Mouse (Mus musculus): ENCODE data around the gene Eva1c. TPM values are rescaled to one million over a fixed set of nuclear protein-coding genes. Genes with fewer than 3 reads are reported as not detected.

Eva1c gene
- polyA plus RNA-seq, 1 experiment from 2014 or later, result 0.74 TPM

DNA sequence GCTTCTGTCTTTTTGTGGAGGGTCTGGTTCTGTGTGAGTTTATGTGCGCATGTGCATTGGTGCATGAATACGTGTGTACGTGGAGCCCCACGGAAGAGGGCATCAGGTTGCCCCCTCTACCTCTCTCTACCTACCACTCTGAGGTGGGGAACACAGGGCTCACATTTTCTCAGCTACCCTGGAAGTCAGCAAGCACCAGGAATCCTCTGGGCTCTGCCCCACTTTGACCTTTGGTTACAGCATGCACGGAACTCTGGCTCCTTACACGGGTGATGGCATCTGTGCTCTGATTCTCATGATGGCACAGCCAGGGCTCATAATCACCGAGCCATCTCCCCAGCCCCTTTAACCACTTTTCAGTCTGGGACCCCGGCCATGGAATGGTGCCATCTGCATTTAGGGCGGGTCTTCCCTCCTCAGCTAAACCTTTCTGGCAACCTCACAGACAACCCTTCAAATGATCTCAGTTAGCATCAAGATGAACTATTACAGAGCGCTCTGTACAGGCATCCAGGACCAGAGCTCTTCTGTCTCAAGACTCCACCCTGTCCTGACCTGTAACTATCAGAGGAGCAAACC is 37.0 kb downstream of the Eva1c start:
- Histone ChIP-seq H3K9me3 (ENCODE audit: control insufficient read depth, low read length) (no peaks in the 10 kb centered on the region), H3K27ac (ENCODE audit: low read depth) (no peak overlapping the region), H3K4me1 (replicated peaks; ENCODE audit: control insufficient read depth, insufficient read depth, low read length) (0 out of 2 replicates have a peak, but pooled peaks cover 3% of the 10 kb centered on the region), H3K4me3 (ENCODE audit: low read depth, low read length) (no peak overlapping the region), H3K4me2 (ENCODE audit: low read length) (no peak overlapping the region), H3K27me3 (replicated peaks; ENCODE audit: control insufficient read depth, insufficient read depth, low read length) (no peaks in the 10 kb centered on the region), H3K9ac (ENCODE audit: low read length) (no peak overlapping the region), H3K36me3 (ENCODE audit: control insufficient read depth, insufficient read depth, low read length) (no peaks in the 10 kb centered on the region)
- ATAC-seq (replicated peaks; ENCODE audit: low FRiP score, low TSS enrichment, low read depth) (no peak), DNase-seq (ENCODE audit: low spot score) (no peak)
- 84% methylated on average over 10 of the region's 10 CpGs for WGBS

DNA sequence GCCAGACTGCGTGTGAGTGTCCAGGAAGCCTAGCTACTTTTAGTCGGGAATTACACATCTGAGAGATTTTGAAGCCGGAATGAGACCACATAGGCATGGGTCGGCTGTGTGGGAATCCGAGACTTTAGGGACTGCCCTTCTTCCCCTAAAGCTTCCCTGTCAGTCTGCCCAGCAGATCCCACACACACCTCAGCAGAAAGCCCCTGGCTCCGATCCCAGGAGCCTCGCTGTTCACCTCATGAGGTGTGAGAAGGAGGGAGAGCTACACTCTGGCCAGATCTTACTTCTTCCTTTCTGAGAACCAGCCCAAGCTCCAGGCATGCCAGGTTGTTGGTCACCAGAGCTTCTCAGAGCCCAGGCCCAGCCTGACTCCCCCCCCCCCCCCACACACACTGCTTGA is 38.2 kb downstream of the Eva1c start:
- Histone ChIP-seq H3K4me2 (ENCODE audit: low read length) (no peak overlapping the region), H3K27me3 (replicated peaks; ENCODE audit: control insufficient read depth, insufficient read depth, low read length) (no peaks in the 10 kb centered on the region), H3K9me3 (ENCODE audit: control insufficient read depth, low read length) (no peaks in the 10 kb centered on the region), H3K4me1 (replicated peaks; ENCODE audit: control insufficient read depth, insufficient read depth, low read length) (0 out of 2 replicates have a peak, but pooled peaks cover 3% of the 10 kb centered on the region), H3K36me3 (ENCODE audit: control insufficient read depth, insufficient read depth, low read length) (no peaks in the 10 kb centered on the region), H3K4me3 (ENCODE audit: low read depth, low read length) (no peak overlapping the region), H3K27ac (ENCODE audit: low read depth) (no peak overlapping the region), H3K9ac (ENCODE audit: low read length) (no peak overlapping the region)
- WGBS, result 57% methylated on average over 7 of the region's 7 CpGs
- DNase-seq (ENCODE audit: low spot score) (no peak), ATAC-seq (replicated peaks; ENCODE audit: low FRiP score, low TSS enrichment, low read depth) (no peak)

DNA sequence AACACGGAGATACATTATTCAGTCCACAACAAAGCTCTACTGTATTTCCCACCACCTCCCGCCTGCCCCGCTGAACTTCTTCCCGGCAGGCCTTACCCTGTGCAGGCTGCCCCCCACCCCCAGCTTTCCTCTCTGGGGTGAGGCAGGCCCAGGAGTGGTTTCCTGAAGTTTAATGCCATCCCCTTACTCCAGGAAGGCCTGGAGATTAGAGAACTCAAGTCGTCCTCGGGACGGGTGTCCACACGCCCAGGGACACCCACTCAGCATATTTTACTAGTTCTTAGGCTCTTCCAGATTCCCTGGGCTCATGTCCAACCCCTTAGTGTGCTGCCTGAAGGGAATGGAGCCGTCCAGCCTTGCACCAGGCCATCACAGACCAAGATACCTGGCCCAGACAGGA is 39.1 kb downstream of the Eva1c start:
- Histone ChIP-seq H3K4me1 (replicated peaks; ENCODE audit: control insufficient read depth, insufficient read depth, low read length) (0 out of 2 replicates have a peak, but pooled peaks cover 3% of the 10 kb centered on the region), H3K4me3 (ENCODE audit: low read depth, low read length) (no peak overlapping the region), H3K9me3 (ENCODE audit: control insufficient read depth, low read length) (no peaks in the 10 kb centered on the region), H3K36me3 (ENCODE audit: control insufficient read depth, insufficient read depth, low read length) (no peaks in the 10 kb centered on the region), H3K27ac (ENCODE audit: low read depth) (no peak overlapping the region), H3K4me2 (ENCODE audit: low read length) (no peak overlapping the region), H3K27me3 (replicated peaks; ENCODE audit: control insufficient read depth, insufficient read depth, low read length) (no peaks in the 10 kb centered on the region), H3K9ac (ENCODE audit: low read length) (no peak overlapping the region)
- no peak for ATAC-seq (replicated peaks; ENCODE audit: low FRiP score, low TSS enrichment, low read depth)
- no peak for DNase-seq (ENCODE audit: low spot score)
- WGBS, result 64% methylated on average over 9 of the region's 9 CpGs

DNA sequence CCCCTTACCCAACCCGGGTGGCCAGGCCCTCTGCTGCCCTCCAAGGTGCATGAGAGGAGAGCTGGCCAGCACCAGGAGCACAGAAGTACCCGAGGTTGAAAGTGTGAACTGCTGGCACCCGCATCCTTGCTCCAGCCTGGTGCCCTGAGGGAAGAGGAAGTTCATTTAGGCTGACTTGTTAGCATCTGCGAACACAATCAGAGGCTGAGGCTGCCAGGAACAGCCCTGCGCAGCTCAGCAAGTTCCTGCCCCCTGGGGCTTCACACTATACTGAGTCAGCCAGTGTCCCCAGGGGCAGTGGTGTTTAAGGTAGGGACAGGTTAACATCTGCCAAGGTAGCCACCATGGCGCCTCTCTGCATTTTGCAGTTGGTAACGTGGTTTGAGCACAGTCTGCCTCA is 41.6 kb downstream of the Eva1c start:
- Histone ChIP-seq H3K4me3 (ENCODE audit: low read depth, low read length) (no peak overlapping the region), H3K4me2 (ENCODE audit: low read length) (no peak overlapping the region), H3K4me1 (replicated peaks; ENCODE audit: control insufficient read depth, insufficient read depth, low read length) (0 out of 2 replicates have a peak, but pooled peaks cover 3% of the 10 kb centered on the region), H3K9me3 (ENCODE audit: control insufficient read depth, low read length) (no peaks in the 10 kb centered on the region), H3K36me3 (ENCODE audit: control insufficient read depth, insufficient read depth, low read length) (no peaks in the 10 kb centered on the region), H3K27me3 (replicated peaks; ENCODE audit: control insufficient read depth, insufficient read depth, low read length) (no peaks in the 10 kb centered on the region), H3K9ac (ENCODE audit: low read length) (no peak overlapping the region), H3K27ac (ENCODE audit: low read depth) (no peak overlapping the region)
- DNase-seq (ENCODE audit: low spot score), result no peak
- no peak for ATAC-seq (replicated peaks; ENCODE audit: low FRiP score, low TSS enrichment, low read depth)
- WGBS, result 28% methylated on average over 7 of the region's 7 CpGs

DNA sequence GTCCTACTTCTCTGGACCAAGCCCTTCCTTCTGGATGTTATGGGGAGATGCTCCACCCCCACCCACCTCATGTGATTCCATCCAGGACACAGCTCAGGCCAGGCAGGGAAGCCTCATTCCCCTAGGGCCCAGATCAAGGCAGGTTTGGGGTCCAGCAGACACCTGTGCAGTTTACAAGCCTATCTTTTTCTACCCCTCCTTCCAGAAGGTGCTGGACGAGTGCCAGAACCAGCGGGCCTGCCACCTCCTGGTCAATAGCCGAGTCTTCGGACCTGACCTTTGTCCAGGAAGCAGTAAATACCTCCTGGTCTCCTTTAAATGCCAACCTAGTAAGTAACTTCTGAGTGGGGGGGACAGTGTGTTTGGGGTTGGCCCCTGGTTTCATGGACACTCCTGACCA is 42.8 kb downstream of the Eva1c start:
- WGBS, result 49% methylated on average over 4 of the region's 4 CpGs
- H3K9me3 ChIP-seq (ENCODE audit: control insufficient read depth, low read length), result no peaks in the 10 kb centered on the region
- H3K27ac ChIP-seq (ENCODE audit: low read depth), result no peak overlapping the region
- no peak overlapping the region for H3K4me3 ChIP-seq (ENCODE audit: low read depth, low read length)
- ATAC-seq (replicated peaks; ENCODE audit: low FRiP score, low TSS enrichment, low read depth) (no peak), DNase-seq (ENCODE audit: low spot score) (no peak)
- H3K9ac ChIP-seq (ENCODE audit: low read length), result no peak overlapping the region
- no peaks in the 10 kb centered on the region for H3K27me3 ChIP-seq (replicated peaks; ENCODE audit: control insufficient read depth, insufficient read depth, low read length)
- H3K36me3 ChIP-seq (ENCODE audit: control insufficient read depth, insufficient read depth, low read length), result no peaks in the 10 kb centered on the region
- H3K4me2 ChIP-seq (ENCODE audit: low read length), result no peak overlapping the region
- 0 out of 2 replicates have a peak, but pooled peaks cover 3% of the 10 kb centered on the region for H3K4me1 ChIP-seq (replicated peaks; ENCODE audit: control insufficient read depth, insufficient read depth, low read length)

DNA sequence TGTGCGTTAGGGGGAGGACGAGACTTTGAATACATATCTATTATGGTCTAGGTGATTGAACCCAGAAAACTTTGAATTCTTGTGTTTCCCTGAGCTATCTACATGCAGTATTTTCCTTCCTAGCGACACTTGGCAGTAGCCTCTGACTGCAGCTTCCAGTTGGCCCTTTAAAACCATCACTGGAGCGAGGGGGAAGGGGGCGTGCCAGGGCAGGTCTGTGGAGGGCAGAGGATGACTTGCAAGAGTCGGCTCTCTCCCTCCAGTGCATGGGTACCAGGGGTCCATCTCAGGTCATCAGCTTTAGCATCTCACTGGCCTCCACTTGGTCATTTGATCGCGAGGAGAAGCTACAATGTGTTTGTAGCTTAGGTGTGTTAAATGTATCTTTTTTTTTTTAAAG is 46.4 kb downstream of the Eva1c start:
- Histone ChIP-seq H3K9me3 (ENCODE audit: control insufficient read depth, low read length) (no peaks in the 10 kb centered on the region), H3K4me1 (replicated peaks; ENCODE audit: control insufficient read depth, insufficient read depth, low read length) (no peaks in the 10 kb centered on the region), H3K27ac (ENCODE audit: low read depth) (no peak overlapping the region), H3K4me2 (ENCODE audit: low read length) (no peak overlapping the region), H3K9ac (ENCODE audit: low read length) (no peak overlapping the region), H3K4me3 (ENCODE audit: low read depth, low read length) (no peak overlapping the region), H3K27me3 (replicated peaks; ENCODE audit: control insufficient read depth, insufficient read depth, low read length) (no peaks in the 10 kb centered on the region), H3K36me3 (ENCODE audit: control insufficient read depth, insufficient read depth, low read length) (no peaks in the 10 kb centered on the region)
- ATAC-seq (replicated peaks; ENCODE audit: low FRiP score, low TSS enrichment, low read depth) (no peak), DNase-seq (ENCODE audit: low spot score) (no peak)
- 63% methylated on average over 8 of the region's 8 CpGs for WGBS

DNA sequence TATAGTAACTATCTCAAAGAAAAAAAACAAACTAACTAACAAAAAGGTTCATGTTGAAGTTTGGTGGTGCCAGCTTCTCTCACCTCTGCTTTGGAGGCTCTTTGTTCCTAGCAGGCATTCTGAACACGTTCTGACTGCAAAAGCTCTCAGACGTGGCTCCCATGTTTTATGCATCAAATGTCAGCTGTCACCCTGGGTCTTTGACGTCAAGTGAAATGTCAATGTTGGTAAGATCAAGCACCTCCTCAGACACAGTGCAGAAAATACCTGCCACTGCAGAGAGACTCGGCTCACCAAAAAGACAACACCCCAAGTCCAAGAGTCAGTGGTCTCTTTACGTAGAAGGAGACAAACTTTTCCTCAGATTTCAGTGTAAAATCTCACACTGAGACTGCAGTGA is 48.0 kb downstream of the Eva1c start:
- 75% methylated on average over 5 of the region's 5 CpGs for WGBS
- Histone ChIP-seq H3K4me3 (ENCODE audit: low read depth, low read length) (no peak overlapping the region), H3K36me3 (ENCODE audit: control insufficient read depth, insufficient read depth, low read length) (no peaks in the 10 kb centered on the region), H3K27ac (ENCODE audit: low read depth) (no peak overlapping the region), H3K4me1 (replicated peaks; ENCODE audit: control insufficient read depth, insufficient read depth, low read length) (no peaks in the 10 kb centered on the region), H3K9ac (ENCODE audit: low read length) (no peak overlapping the region), H3K27me3 (replicated peaks; ENCODE audit: control insufficient read depth, insufficient read depth, low read length) (no peaks in the 10 kb centered on the region), H3K9me3 (ENCODE audit: control insufficient read depth, low read length) (no peaks in the 10 kb centered on the region), H3K4me2 (ENCODE audit: low read length) (no peak overlapping the region)
- DNase-seq (ENCODE audit: low spot score), result no peak
- no peak for ATAC-seq (replicated peaks; ENCODE audit: low FRiP score, low TSS enrichment, low read depth)

DNA sequence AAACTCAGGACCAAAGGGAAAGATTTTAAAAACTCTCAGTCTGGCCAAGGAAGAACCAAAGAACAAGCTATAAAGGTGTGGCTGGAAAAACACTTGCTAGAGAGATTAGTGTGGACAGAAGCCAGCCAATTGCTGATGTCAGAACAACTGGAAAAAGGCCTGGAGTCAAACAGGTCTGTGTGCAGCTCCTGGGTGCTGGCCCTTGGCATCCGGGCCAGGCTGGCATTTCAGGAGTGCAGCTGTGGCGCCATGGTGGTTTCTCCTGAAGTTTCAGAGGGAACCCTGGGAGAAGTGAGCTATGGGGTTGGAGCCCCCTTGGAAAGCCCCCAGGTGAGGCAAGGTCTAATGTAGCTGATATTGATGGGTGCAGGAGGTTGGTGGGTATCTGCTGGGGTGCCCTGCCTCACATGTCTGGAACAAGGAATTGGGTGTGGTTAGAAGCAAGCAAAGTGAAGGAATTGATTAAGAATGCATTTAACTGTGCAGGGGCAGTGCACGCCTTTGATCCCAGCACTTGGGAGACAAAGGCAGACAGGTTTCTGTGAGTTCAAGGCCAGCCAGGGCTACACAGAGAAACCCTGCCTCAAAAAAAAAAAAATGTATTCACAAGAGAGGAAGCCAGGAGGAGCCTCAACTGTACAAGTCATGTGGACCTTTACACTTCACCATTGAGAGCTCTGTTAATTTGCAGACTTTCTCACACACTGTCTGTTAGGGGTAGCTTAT is 51.8 kb downstream of the Eva1c start:
- 85% methylated on average over 3 of the region's 3 CpGs for WGBS
- H3K27me3 ChIP-seq (replicated peaks; ENCODE audit: control insufficient read depth, insufficient read depth, low read length), result no peaks in the 10 kb centered on the region
- H3K9ac ChIP-seq (ENCODE audit: low read length), result no peak overlapping the region
- H3K4me2 ChIP-seq (ENCODE audit: low read length), result no peak overlapping the region
- H3K4me3 ChIP-seq (ENCODE audit: low read depth, low read length), result no peak overlapping the region
- H3K27ac ChIP-seq (ENCODE audit: low read depth), result no peak overlapping the region
- no peaks in the 10 kb centered on the region for H3K9me3 ChIP-seq (ENCODE audit: control insufficient read depth, low read length)
- no peak for DNase-seq (ENCODE audit: low spot score)
- no peak for ATAC-seq (replicated peaks; ENCODE audit: low FRiP score, low TSS enrichment, low read depth)
- H3K36me3 ChIP-seq (ENCODE audit: control insufficient read depth, insufficient read depth, low read length), result no peaks in the 10 kb centered on the region
- H3K4me1 ChIP-seq (replicated peaks; ENCODE audit: control insufficient read depth, insufficient read depth, low read length), result 0 out of 2 replicates have a peak, but pooled peaks cover 4% of the 10 kb centered on the region

DNA sequence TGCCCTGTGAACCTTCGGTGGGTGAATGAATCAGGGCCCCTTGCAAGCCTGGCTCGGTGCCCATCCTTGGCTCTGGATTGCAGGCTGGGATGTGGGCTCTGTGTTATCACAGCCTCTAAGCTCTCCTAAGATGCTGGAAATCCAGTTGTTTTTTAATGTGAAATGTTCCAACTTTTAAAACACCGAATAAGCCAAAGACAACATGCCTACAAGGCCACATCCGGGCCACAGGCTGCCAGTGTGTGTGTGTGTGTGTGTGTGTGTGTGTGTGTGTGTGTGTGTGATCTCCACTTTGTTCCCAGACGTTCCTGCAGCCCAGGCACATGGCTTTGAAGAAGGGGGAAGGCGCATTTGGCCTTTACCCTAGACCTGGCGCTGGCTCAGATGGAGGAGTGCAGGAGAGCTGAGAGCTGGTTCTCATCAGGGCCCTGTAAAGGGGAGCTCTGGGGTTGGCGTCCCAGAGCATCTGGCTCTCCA is 56.0 kb downstream of the Eva1c start:
- ATAC-seq (replicated peaks; ENCODE audit: low FRiP score, low TSS enrichment, low read depth) (no peak), DNase-seq (ENCODE audit: low spot score) (no peak)
- Histone ChIP-seq H3K27me3 (replicated peaks; ENCODE audit: control insufficient read depth, insufficient read depth, low read length) (no peaks in the 10 kb centered on the region), H3K4me2 (ENCODE audit: low read length) (no peak overlapping the region), H3K36me3 (ENCODE audit: control insufficient read depth, insufficient read depth, low read length) (no peaks in the 10 kb centered on the region), H3K27ac (ENCODE audit: low read depth) (no peak overlapping the region), H3K4me3 (ENCODE audit: low read depth, low read length) (no peak overlapping the region), H3K9me3 (ENCODE audit: control insufficient read depth, low read length) (no peaks in the 10 kb centered on the region), H3K9ac (ENCODE audit: low read length) (no peak overlapping the region), H3K4me1 (replicated peaks; ENCODE audit: control insufficient read depth, insufficient read depth, low read length) (0 out of 2 replicates have a peak, but pooled peaks cover 4% of the 10 kb centered on the region)
- WGBS, result 36% methylated on average over 8 of the region's 8 CpGs

Measured in intestine, embryonic 14.5 days (tissue).